Mouse (Mus musculus) forebrain, postnatal 0 days (tissue): Measurements from ENCODE around the gene Exosc8. TPM values are rescaled to one million over a fixed set of nuclear protein-coding genes. Genes with fewer than 3 reads are reported as not detected.
"Not testable (repeated sequence)": the region's sequence is repeated elsewhere in the genome, so short reads cannot be mapped to it uniquely, and the experiment has no call there.

Source experiments
- ATAC-seq: fragments of 200-750 bp; cut with Nextera tagmentation; 2 replicates; pipeline ENCODE4 v1.8.0; 2017; ENCODE audit warnings: mild to moderate bottlenecking, moderate library complexity
- DNase-seq: peaks from one replicate; pipeline ENCODE4 v3.0.0-alpha.2; 2015
- H3K27ac ChIP-seq: fragments of 300-500 bp; sonication (generic); 2 replicates; pipeline ENCODE4 v1.5.1; 2014; ENCODE audit warnings: low read depth, mild to moderate bottlenecking, antibody characterized with exemption, low read length, moderate library complexity, mixed read lengths
- H3K27me3 ChIP-seq: fragments of 300-500 bp; sonication (generic); 2 replicates; pipeline ENCODE4 v1.6.1; 2014; ENCODE audit warnings: mild to moderate bottlenecking, low read length, mixed read lengths; ENCODE audit not compliant: insufficient read depth
- H3K36me3 ChIP-seq: fragments of 300-500 bp; sonication (generic); 2 replicates; pipeline ENCODE4 v1.6.1; 2014; ENCODE audit warnings: mild to moderate bottlenecking, moderate library complexity; ENCODE audit not compliant: insufficient read depth
- H3K4me1 ChIP-seq: fragments of 300-500 bp; sonication (generic); 2 replicates; pipeline ENCODE4 v1.6.1; 2014; ENCODE audit warnings: antibody characterized with exemption; ENCODE audit not compliant: insufficient read depth
- H3K4me2 ChIP-seq: fragments of 300-500 bp; sonication (generic); 2 replicates; pipeline ENCODE4 v1.6.1; 2014; ENCODE audit warnings: low read depth, mild to moderate bottlenecking, moderate library complexity
- H3K4me3 ChIP-seq: fragments of 300-500 bp; sonication (generic); 2 replicates; pipeline ENCODE4 v1.5.1; 2014; ENCODE audit warnings: low read depth, low read length, mixed read lengths
- H3K9ac ChIP-seq: fragments of 300-500 bp; sonication (generic); 2 replicates; pipeline ENCODE4 v1.6.1; 2014; ENCODE audit warnings: mild to moderate bottlenecking
- H3K9me3 ChIP-seq: fragments of 300-500 bp; sonication (generic); 2 replicates; pipeline ENCODE4 v1.6.1; 2016; ENCODE audit warnings: low read length
- CTCF ChIP-seq: sonication (generic); IDR thresholded peaks from 2 replicates; pipeline ENCODE4 v1.5.1; 2016; ENCODE audit warnings: antibody characterized with exemption, control low read depth, low read depth
- WGBS: fragments of 180-500 bp; shearing (Covaris S2); extraction: QIAGEN DNeasy Blood & Tissue Kit; methylation state at CpG from one replicate; pipeline ENCODE4 v1.1.7; 2014; 5-methylcytosine and 5-hydroxymethylcytosine counted together
- polyA plus RNA-seq: library from polyadenylated mRNA; unstranded; fragments of >200 nt; fragmentation: Nextera tagmentation; extraction: Ambion mirVana; gene quantifications from 2 replicates; pipeline ENCODE4 v1.2.1, GENCODE M21; 2015
- total RNA-seq: library from RNA; depleted of rRNA; stranded (reverse); fragments of >200 nt; gene quantifications from 2 replicates; pipeline ENCODE4 v1.2.3, GENCODE M21; 2014

Gene Exosc8
- total and polyA plus RNA-seq, 2 experiments from 2014 or later: 39.8 to 72.6 TPM

DNA sequence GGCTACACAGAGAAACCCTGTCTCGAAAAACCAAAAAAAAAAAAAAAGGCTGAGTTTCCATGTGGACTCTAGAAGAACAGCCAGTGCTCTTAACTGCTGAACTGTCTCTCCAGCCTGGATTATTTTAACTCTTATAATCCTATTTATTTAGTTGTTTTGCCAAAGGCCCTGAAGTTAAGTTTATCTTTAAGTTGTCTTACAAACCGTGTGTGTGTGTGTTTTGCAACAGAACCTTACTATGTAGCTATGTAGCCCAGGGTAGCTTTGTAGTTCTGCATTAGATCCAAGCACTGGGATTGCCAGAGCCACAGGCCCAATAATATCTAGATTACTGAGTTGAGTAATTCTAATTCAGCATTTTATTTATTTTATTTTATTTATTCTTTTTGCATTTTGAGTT lies 9.8 kb downstream of the Exosc8 start:
- 85% methylated on average over 2 of the region's 2 CpGs for WGBS
- no peak overlapping the region for H3K4me2 ChIP-seq
- DNase-seq: no peak
- H3K9ac ChIP-seq: no peak overlapping the region
- H3K27me3 ChIP-seq: no peaks in the 10 kb centered on the region
- H3K4me3 ChIP-seq: no peak overlapping the region
- no peaks in the 10 kb centered on the region for H3K9me3 ChIP-seq
- no peaks in the 10 kb centered on the region for H3K4me1 ChIP-seq
- no peak for ATAC-seq
- H3K36me3 ChIP-seq: peaks cover 75% of the 10 kb centered on the region
- TF ChIP-seq CTCF: no peak
- H3K27ac ChIP-seq: no peak overlapping the region

DNA sequence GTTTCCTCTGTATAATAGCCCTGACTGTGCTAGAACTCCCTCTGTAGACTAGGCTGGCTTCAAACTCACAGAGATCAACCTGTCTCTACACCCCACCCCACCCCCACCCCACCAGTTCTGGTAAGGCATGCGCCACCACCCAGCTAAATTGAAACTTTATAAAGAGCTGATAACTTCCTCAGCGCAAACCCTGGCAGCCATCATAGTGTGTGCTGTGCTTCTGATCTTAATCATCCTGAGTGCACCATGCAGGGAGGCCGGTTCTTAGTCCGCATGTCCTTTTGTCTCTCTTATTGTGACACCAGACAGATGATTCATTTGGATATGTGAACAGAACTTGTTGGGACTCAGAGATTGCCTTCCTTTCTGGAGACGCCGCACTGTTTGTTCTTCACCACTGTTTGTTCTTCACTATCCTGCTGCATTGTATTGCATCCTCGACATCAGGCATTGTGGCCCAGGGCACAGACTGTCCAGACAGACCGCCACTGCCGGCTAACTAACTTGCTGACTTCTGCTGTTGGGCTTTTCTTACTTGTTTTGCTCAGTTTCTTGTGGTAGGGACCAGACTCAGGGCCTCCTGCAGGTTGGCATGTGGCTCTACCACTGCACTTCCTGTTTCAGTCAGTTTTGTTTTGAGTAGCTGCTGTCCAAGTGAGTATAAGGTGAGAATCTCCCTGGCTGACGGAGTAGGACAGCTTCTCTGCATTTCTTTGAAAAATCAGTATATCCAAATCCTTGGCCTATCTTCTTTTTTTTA lies 11.3 kb downstream of the Exosc8 start:
- ATAC-seq (no peak), DNase-seq (no peak)
- Histone ChIP-seq H3K9me3 (no peaks in the 10 kb centered on the region), H3K27ac (no peak overlapping the region), H3K27me3 (no peaks in the 10 kb centered on the region), H3K4me1 (no peaks in the 10 kb centered on the region), H3K4me2 (no peak overlapping the region), H3K4me3 (no peak overlapping the region), H3K36me3 (peaks cover 65% of the 10 kb centered on the region), H3K9ac (no peak overlapping the region)
- TF ChIP-seq CTCF: no peak
- WGBS: 91% methylated on average over 10 of the region's 10 CpGs

DNA sequence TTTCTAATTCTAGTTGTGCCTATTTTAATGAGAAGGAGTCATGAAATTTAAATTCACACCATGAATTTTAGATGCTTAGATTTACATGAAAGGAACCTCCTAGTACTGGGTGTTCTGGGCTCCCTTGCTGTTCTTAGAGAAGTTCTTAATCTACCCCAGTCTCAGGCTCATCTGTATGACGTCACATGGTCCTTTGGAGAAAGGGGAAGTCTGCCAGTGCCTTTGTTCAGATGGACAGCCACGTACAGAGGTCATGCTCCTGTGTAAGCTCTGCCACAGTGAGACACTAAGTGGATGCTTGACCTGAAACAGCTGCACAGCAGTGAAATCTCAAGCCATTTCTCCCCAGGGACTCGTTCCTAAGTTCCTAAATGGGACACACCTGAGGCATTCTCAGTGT lies 16.2 kb downstream of the Exosc8 start:
- peaks cover 75% of the 10 kb centered on the region for H3K36me3 ChIP-seq
- TF ChIP-seq CTCF: no peak
- no peaks in the 10 kb centered on the region for H3K27me3 ChIP-seq
- WGBS: 75% methylated on average over 3 of the region's 3 CpGs
- no peak overlapping the region for H3K27ac ChIP-seq
- DNase-seq (no peak), ATAC-seq (no peak)
- H3K4me2 ChIP-seq: no peak overlapping the region
- H3K9me3 ChIP-seq: no peaks in the 10 kb centered on the region
- H3K4me1 ChIP-seq: no peaks in the 10 kb centered on the region
- H3K4me3 ChIP-seq: no peak overlapping the region
- H3K9ac ChIP-seq: no peak overlapping the region

DNA sequence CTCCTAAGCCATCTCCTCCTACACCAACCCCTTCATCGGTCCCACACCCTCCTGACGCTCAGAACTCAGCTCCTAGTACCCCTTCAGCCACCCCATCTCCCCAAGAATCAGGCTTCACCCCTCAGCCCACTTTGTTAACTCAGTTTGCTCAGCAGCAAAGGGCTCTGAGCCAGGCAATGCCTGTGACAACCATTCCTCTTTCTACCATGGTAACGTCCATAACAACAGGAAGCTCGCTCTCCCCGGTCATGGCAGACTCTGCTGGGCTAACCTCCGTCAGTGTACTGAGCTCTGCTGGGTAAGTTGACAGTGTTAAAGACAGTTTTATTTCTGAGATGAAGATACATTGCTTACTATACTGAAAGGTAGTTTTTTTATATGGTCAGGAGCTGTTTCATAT lies 17.8 kb downstream of the Exosc8 start:
- no peak for TF ChIP-seq CTCF
- no peaks in the 10 kb centered on the region for H3K4me1 ChIP-seq
- no peak overlapping the region for H3K9ac ChIP-seq
- ATAC-seq (no peak), DNase-seq (no peak)
- H3K4me3 ChIP-seq: no peak overlapping the region
- no peak overlapping the region for H3K4me2 ChIP-seq
- no peaks in the 10 kb centered on the region for H3K27me3 ChIP-seq
- 78% methylated on average over 6 of the region's 6 CpGs for WGBS
- H3K9me3 ChIP-seq: no peaks in the 10 kb centered on the region
- H3K27ac ChIP-seq: no peak overlapping the region
- peaks cover 68% of the 10 kb centered on the region for H3K36me3 ChIP-seq

DNA sequence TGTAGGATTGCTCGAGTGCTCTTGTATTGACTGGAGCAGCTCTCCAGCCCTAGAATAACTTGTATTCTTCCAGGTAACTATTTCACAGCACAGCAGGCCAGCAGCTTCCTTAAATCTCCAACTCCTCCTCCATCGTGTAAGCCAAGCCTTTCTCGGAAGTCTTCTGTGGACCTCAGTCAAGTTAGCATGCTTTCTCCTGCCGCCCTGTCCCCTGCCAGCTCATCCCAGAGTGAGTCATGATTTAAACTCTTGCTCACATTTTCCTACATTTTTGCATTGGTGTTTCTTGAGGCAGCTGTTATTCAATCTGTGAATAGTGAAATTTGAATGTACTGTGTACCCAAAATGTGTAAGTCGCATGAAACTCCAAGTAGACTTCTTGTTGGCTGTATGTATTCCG lies 19.7 kb downstream of the Exosc8 start:
- H3K9ac ChIP-seq: no peak overlapping the region
- H3K27ac ChIP-seq: no peak overlapping the region
- 91% methylated on average over 6 of the region's 6 CpGs for WGBS
- H3K4me1 ChIP-seq: no peaks in the 10 kb centered on the region
- DNase-seq (no peak), ATAC-seq (no peak)
- H3K4me3 ChIP-seq: no peak overlapping the region
- no peak overlapping the region for H3K4me2 ChIP-seq
- TF ChIP-seq CTCF: no peak
- H3K9me3 ChIP-seq: no peaks in the 10 kb centered on the region
- peaks cover 61% of the 10 kb centered on the region for H3K36me3 ChIP-seq
- no peaks in the 10 kb centered on the region for H3K27me3 ChIP-seq

DNA sequence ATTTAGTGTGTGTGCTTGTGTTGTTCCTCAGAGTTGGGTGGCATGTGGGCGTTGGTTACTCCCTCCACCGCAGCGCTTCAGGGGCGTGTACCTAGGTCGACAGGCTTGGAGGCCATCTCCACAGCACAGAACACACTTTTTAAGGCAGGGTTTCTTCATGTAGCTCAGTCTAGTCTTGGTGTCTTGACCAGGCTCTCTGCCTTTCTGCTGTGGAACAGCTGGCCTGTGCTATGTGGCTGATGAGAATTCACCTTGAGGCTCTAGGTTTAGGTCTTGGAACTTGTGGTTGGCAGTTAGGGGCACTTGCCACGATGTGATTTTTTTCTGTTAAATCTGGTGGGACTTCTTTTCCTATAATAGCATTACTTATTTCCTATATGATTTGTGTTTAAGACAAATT lies 20.9 kb downstream of the Exosc8 start, which contains the start of gene Gm21958:
Gm21958 (minus strand) TSS at position 101 of the 400 bp plus-strand sequence.
- no peak for TF ChIP-seq CTCF
- Histone ChIP-seq H3K36me3 (peaks cover 69% of the 10 kb centered on the region), H3K4me1 (no peaks in the 10 kb centered on the region), H3K9ac (no peak within 1 kb of the TSS), H3K9me3 (no peaks in the 10 kb centered on the region), H3K4me3 (no peak within 1 kb of the TSS), H3K4me2 (no peak within 1 kb of the TSS), H3K27ac (no peak within 1 kb of the TSS), H3K27me3 (no peaks in the 10 kb centered on the region)
- WGBS: 89% methylated on average over 6 of the region's 6 CpGs
- DNase-seq (no peak), ATAC-seq (no peak)

DNA sequence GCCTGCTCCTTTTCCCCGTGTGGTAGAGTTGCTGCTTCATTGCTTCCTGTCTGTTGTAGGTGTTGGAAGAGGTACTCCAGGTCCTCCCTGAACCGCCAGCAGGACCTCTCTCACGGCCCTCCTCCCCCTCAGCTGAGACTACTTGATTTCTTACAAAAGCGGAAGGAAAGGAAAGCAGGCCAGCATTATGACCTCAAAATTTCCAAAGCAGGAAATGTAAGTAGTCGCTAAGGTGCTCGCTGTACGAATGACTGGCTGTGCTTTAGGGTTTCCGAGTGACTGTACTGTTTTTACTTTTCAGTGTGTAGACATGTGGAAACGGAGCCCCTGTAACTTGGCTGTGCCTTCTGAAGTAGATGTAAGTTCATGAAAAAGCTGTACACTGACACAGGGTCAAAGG lies 26.2 kb downstream of the Exosc8 start:
- Histone ChIP-seq H3K4me3 (no peak overlapping the region), H3K4me1 (no peaks in the 10 kb centered on the region), H3K27me3 (no peaks in the 10 kb centered on the region), H3K4me2 (no peak overlapping the region), H3K9me3 (no peaks in the 10 kb centered on the region), H3K36me3 (peaks cover 68% of the 10 kb centered on the region), H3K27ac (no peak overlapping the region), H3K9ac (no peak overlapping the region)
- 87% methylated on average over 9 of the region's 9 CpGs for WGBS
- ATAC-seq (no peak), DNase-seq (no peak)
- TF ChIP-seq CTCF: no peak

DNA sequence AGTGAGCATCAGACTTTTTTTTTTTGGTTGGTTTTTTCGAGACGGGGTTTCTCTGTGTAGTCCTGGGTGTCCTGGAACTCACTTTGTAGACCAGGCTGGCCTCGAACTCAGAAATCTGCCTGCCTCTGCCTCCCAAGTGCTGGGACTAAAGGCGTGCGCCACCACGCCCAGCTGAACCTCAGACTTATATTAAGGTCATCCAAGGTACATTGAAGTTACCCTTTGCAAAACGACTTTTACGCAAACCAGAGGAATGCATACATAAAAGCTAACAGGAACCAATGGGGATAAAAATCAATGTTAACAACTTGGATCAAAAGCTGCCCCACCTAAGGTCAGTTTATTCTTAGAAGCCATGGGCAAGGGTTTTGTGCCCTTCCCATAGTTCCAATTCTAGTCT lies 31.1 kb downstream of the Exosc8 start:
- 97% methylated on average over 8 of the region's 8 CpGs for WGBS
- DNase-seq, H3K4me1 ChIP-seq, H3K27me3 ChIP-seq, H3K9ac ChIP-seq, H3K27ac ChIP-seq, H3K9me3 ChIP-seq, ATAC-seq, H3K4me3 ChIP-seq, H3K4me2 ChIP-seq: not testable (repeated sequence)
- H3K36me3 ChIP-seq: peaks cover 51% of the 10 kb centered on the region
